Mouse (Mus musculus) retina, postnatal 7 days (tissue): ENCODE results near the gene Sertad1.

ENCODE experiments used
- DNase-seq: peaks from one replicate; pipeline ENCODE4 v3.0.0-alpha.2; 2012; ENCODE audit warnings: low read depth, low spot score

The Sertad1 gene

GRCm38 (mm10) chr7:27486770-27487697 lies at the start of gene Sertad1:
Gene Sertad1 (plus strand): TSS chr7:27486910.
- DNase-seq = peak; percentile 98

- no peak for DNase-seq
Observed at GRCm38 (mm10) chr7:27437544-27437943, 49.2 kb upstream of the Sertad1 start.

DNA sequence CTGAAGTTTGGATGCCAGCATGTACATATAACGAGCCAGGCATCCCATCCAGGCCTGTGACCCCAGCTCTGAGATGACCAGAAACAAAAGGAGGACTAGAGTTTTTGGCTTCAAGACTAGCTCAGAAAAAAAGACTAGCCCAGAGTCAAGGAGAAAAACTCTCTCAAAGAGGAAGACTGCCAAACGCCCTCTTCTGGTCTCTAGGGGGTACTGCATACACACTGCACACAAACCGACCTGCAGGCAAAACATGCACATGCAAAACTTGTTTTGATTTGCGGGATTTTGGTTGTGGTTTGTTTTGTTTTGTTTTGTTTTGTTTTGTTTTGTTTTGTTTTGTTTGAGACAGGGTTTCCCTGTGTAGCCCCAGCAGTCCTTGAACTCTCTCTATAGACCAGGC lies 46.7 kb upstream of the Sertad1 start:
- DNase-seq = no peak

DNA sequence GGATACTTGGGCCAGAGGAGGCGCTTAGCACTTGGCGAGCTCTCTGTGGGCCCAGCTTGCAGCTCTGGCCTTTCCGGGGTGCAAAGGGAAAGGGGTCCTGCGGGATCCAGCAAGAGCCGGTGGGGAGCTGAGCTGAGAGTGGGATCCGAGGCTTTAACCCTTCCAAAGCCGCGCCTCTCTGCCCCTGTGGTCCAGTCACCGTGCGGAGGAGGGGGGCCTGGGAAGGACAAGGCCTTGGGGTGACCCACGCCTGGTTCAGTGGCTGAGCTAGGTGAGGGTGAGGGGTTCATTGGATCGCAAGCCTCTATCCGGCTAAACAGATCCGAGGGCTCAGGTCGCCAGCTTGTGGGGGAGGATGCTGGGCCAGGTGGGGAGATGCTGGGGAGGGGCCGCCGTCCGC lies 40.7 kb upstream of the Sertad1 start:
- DNase-seq = no peak

GRCm38 (mm10) chr7:27446521-27447418 lies 39.9 kb upstream of the Sertad1 start:
- no peak for DNase-seq

DNA sequence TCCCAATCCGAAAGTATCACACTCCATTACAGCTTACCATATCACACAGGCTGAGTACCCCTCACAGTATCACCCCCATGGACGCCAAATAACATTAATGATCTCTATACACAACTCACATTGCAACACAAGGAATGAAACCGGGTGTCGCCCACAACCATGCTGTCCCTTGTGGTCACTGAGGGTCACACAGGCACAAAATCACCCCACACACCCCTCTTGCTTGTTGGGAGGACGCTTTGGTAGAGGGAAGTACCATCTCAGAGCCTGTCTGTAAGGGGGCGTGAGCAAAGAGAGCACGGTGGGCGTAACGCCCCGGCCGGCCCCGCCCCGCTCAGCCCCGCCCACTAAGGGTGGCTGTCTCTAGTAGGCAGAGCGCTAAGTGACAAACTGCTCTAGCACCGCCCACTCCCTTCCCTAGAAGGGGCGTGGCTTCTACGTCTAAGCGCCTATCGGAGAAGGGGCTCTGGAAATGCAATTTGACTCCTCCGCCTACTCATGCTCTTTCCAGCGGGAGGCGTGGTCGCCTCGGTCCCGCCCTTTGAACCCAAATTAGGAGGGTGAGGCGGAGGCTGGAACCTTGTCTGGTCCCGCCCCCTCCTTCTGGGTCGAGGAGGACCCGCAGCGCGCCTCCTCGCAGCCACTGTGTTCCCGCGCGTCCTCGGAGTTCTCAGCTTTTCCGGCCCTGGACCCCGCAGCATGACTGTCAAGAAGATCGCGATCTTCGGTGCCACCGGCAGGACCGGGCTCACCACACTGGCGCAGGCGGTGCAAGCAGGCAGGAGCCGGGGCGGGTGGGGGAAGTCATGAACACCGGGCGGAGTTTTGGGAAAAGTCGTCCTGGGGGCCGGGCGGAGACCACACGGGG lies 39.1 kb upstream of the Sertad1 start, which contains the start of the genes Sptbn4 and Blvrb:
TSS of gene Sptbn4 (minus strand) at position 268 of the 868 bp plus-strand sequence.
TSS of gene Blvrb (plus strand) at position 560 of the 868 bp plus-strand sequence.
- peak; percentile 91 for DNase-seq

GRCm38 (mm10) chr7:27448421-27449206 lies 38.1 kb upstream of the Sertad1 start:
- DNase-seq = no peak

DNA sequence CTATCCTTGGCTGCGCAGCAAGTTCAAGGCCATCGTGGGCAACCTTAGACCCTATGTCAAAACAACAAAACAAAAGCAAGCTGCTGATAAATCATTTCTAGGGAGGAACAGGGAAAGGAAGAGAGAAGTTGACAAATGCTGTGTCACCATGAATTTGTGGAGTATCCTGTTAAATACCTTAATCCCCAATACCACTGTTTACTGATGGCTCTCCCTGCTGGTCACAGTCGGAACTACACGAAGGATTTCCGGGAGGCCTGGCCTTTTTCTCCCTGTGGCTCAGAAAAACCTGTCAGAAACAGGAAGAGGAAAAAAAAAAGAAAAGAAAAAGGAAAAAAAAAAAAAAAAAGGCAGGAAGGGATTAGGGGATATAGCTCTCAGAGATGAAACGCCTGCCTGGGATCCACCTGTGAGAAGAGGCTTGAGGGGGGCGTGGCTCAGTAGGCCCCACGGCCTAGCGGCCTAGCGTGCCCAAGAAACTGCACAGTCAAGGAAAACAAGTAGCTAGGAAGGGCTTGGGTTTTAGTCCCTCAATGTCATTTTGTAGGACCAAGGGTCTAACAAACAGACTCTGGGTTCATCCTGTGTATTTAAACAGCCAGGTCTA lies 37.4 kb upstream of the Sertad1 start:
- no peak for DNase-seq

DNA sequence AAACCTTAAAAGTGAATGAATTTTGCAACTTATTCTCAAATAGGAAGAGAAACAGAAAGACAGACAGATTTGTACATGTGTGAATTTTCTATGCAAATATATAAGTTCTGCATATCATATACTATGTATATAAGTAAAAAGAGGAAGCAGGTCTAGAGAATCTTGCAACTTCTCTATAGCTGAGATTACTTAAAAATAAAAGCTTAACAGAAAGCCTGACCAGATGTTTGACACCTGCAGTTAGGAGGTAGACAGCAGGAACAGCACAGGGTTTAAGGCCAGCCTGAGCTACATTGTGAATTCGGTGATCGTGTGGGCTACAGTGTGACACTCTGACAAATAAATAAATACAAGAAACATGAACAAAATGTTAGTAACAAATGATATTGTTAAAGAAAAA lies 35.4 kb upstream of the Sertad1 start:
- no peak for DNase-seq

DNA sequence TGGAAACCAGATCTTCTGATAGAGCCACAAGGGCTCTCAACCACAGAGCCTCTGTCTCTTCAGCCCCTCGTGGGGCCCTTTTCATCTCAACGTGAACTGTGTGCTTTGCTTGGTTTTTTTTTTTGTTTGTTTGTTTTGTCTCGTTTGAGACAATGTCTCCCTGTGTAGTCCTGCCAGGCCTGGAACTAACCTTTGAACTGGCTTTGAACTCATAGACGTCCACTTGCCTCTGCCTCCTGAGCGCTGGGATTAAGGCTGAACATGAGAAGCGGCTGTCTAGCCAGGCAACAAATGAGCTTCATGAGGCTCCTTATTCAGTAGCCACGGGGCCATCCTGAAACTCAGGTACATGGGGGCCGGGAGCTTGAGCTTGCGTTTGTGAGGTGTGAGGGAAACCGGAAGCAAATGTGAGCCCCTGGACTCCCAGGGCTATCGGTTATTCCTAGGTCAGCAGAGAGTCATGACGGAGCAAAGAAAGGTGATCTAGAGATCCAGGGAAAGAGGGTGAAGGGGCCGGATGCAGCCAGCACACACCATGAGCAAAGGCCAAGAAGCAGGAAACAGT lies 34.4 kb upstream of the Sertad1 start:
- no peak for DNase-seq

DNA sequence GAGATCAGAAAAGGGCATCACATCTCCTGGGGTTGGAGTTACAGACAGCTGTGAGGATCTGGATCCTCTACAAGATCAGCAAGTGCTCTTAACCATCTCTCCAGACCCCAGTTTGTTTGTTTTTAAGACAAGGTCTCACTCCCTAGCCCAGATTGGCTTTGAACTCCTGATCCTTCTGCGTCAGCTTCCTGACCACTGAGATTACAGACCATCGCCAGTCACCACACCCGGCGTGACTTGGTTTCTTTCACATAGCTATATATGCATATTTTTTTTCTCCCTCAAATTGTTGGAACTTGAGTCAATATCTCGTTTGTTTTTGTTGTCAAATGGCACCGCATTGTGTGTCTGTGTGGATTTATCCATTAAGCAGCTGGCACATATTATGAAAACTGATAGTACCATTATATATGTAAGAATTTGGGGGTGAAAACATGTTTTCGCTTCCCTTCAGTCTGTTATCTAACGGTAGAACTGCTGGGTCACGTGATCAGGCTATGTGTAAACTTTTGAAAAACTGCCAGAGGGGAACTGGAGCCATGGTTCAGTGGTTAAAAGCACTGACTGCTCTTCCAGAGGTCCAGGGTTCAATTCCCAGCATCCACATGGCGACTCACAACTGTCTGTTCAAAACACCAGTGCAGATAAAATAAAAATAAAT lies 32.1 kb upstream of the Sertad1 start:
- DNase-seq = no peak

GRCm38 (mm10) chr7:27455273-27455672 lies 31.4 kb upstream of the Sertad1 start:
- DNase-seq = no peak

GRCm38 (mm10) chr7:27458614-27459013 lies 28.1 kb upstream of the Sertad1 start:
- DNase-seq = no peak

- no peak for DNase-seq
Observed at GRCm38 (mm10) chr7:27459640-27460039, 27.1 kb upstream of the Sertad1 start.

DNA sequence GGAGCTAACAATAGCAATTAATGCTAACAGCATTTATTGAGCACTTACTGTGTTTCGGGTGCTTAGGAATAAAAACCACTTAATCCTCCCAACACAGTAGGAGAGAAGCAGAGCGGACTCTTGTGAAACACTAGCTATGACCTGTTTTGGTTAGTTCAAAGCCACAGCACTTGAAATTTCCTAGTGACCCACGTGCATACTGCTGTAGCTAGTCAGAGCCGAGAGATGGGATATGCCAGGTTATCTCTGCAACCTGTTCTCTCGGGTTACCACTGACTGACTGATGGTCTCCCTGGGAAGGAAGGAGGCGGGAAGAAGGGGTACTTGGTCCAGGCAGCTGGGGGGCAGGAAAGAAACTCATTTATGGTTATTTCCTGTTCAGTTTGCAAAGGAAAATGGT lies 26.2 kb upstream of the Sertad1 start:
- no peak for DNase-seq

GRCm38 (mm10) chr7:27467648-27468047 lies 19.1 kb upstream of the Sertad1 start:
- no peak for DNase-seq

DNA sequence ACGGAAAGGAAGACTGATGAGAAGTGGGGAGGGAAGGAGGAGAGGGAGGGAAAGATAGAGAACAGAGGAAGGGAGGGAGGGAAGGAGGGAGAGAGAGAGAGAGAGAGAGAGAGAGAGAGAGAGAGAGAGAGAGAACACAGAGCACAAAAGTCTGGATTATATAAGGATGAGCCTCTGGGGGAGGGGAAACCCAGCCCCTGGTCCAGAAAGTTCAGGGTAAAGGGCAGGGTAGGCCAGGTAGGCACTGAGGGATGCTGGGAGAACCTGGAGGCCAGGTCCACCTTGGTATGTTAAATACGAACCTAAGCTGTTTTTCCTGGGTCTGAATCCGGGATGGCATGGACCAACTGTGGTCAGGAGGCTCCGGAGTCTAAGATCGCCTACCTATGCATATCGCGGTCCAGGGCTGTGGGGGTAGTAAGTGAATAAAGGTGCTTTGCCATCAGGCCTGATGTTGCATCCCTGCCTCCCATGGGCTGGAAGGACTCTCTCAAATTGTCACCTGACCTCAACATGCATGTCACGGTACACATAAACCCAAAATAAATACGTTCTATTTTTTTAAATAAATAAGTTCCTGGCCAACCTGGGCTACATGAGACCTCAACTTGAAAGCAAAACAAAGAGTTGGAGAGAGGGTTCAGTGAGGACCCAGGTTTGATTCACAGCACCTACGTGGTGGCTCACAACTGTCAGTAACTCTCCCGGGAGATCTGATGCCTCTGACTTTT lies 15.2 kb upstream of the Sertad1 start:
- no peak for DNase-seq

GRCm38 (mm10) chr7:27472596-27472995 lies 14.1 kb upstream of the Sertad1 start:
- no peak for DNase-seq
